In the genomic region with DNA sequence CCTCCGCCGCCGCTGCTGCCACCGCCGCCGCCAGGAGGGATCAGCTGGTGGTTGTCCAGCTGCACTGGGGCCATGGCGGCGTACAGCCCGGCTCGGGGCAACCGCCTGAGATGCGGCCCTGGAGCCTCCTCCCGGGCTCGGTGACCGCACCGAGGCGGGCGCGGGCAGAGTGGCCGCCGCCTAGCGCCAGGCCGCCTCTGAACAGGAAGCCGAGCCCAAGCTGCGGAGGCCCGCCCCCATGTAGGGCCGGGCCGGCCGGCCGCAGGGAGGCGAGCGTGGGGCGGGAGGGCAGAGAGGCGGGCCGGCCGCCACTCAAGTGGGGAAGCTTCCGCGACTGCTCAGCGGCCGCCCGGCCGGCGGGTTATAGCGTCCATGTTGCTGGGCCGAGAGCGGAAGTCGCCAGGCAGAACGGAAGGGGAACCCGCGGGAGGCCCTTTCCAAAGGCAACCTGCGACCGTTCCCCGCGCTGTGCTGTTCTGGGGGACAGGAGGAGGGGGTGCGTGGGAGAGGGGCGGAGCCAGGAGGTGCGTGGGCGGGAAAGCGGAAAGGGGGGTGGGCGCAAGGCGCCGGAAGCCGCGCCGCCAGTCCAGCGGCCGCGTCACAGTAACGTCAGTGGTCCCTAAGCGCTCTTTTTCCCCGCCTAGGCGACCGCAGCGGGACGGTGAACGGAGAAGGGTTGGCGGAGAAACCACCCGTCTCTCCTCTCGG, we compare ENCODE assay signal across 1 mouse cellular context.
TF ChIP-seq lines count a peak whose summit lies in the region.

A gene (minus strand): TSS at position 448 of the 708 bp plus-strand sequence.

TF ChIP-seq in CH12.LX, 34 proteins besides CTCF, POLR2A, EP300 and RAD21 (continued from another document):
- TF ChIP-seq MXI1 (IDR thresholded peaks at IDR 0.05; ENCODE audit: low read depth, low read length), result no peak; the same call in 1 of the 2 replicates
- TF ChIP-seq MAZ (IDR thresholded peaks at IDR 0.05; ENCODE audit: low read depth, low read length), result no peak
- peak; percentile 28; the same call in 1 of the 2 replicates for TF ChIP-seq ETS1 (conservative IDR thresholded peaks at IDR 0.05; ENCODE audit: low read depth, low read length)
- TF ChIP-seq TBP (conservative IDR thresholded peaks at IDR 0.05; ENCODE audit: low read depth, low read length), result 0 out of 2 replicates have a peak, but pooled peaks have one; percentile 5
- TF ChIP-seq ZMIZ1 (IDR thresholded peaks at IDR 0.05; ENCODE audit: low read depth, low read length), result no peak; the same call in 1 of the 2 replicates
- TF ChIP-seq RCOR1 (conservative IDR thresholded peaks at IDR 0.05; ENCODE audit: low read depth, low read length), result no peak
